13 mouse cellular contexts compared by ENCODE assay signal in the genomic region with DNA sequence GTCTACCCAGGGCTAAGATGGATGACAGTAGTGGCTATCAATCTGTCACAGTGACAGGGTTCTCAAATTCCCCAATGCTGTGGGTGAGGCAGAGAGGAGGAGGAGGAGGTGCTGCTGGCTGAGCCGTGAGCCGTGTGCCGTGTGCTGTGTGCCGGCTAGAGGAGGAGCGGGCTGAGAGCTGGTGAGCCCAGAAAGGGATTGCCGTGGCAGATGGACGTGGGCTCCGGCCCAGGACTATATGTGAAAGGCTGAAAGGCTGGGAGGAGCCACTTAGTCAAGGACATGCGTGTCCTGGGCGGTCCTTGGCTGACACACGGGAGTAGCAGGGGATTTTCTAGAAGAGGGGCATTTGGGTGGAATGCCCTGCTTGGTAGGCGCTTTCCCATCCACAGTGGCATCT.
DNase-seq lines count a peak whose midpoint lies in the region.
"Had no signal": no experiment of that assay in that cellular context is flagged by ENCODE, and none has a peak within 500 bp of the region (broad histone marks: within the 10 kb centered on the region; RNA-seq: fewer than 3 reads in every experiment).

No protein-coding gene starts in this region.

- DNase-seq in cerebellum, postnatal 25 days: peak; percentile 45 to 54
- no peak for DNase-seq in cerebellum, adult 9-10 months
- peak; percentile 60 for DNase-seq in layer of hippocampus, adult 9-11 months
- no peak for DNase-seq in layer of hippocampus, adult 11-12 months (ENCODE audit: low spot score)
- peak; percentile 39 for DNase-seq in right cerebral cortex, adult 18-20 months
- DNase-seq in right cerebral cortex, postnatal 14 days: no peak
- DNase-seq in thymus, postnatal 4 days: no peak
- DNase-seq: adrenal gland, adult 2 months; adrenal gland, postnatal 14 days; gastrocnemius, postnatal 25 days; heart, adult 18-20 months; heart, postnatal 10 days; heart, postnatal 36 days had no signal

Comparison
In these comparisons a context has a peak if more than half of its experiments do, and no peak if none do; other contexts are left out.
1. DNase-seq: peak in cerebellum, postnatal 25 days (2 of 2), layer of hippocampus, adult 9-11 months (single experiment) and right cerebral cortex, adult 18-20 months (single experiment); none in cerebellum, adult 9-10 months (single experiment), layer of hippocampus, adult 11-12 months (single experiment), right cerebral cortex, postnatal 14 days (single experiment) and thymus, postnatal 4 days (single experiment).